Mouse (Mus musculus) hindbrain, embryonic 14.5 days (tissue): ENCODE measurements around the gene Suclg2. TPM values are rescaled to one million over a fixed set of nuclear protein-coding genes. Genes with fewer than 3 reads are reported as not detected.
"Not testable (repeated sequence)": the region's sequence is repeated elsewhere in the genome, so short reads cannot be mapped to it uniquely, and the experiment has no call there.

ENCODE experiments used
- ATAC-seq: fragments of 200-750 bp; cut with Nextera tagmentation; 2 replicates; pipeline ENCODE4 v1.8.0; 2017; ENCODE audit warnings: moderate number of reproducible peaks, mild to moderate bottlenecking, moderate TSS enrichment, moderate library complexity; ENCODE audit not compliant: low FRiP score
- DNase-seq: peaks from one replicate; pipeline ENCODE4 v3.0.0-alpha.2; 2015; ENCODE audit warnings: low spot score
- H3K27ac ChIP-seq: fragments of 300-500 bp; sonication (generic); 2 replicates; pipeline ENCODE4 v1.5.1; 2014; ENCODE audit warnings: mild to moderate bottlenecking, moderate library complexity
- H3K27me3 ChIP-seq: fragments of 300-500 bp; sonication (generic); 2 replicates; pipeline ENCODE4 v1.6.1; 2014; ENCODE audit warnings: mild to moderate bottlenecking, low read length, mixed read lengths; ENCODE audit not compliant: control insufficient read depth, insufficient read depth
- H3K36me3 ChIP-seq: fragments of 300-500 bp; sonication (generic); replicated peaks from 2 replicates; pipeline ENCODE4 v1.6.1; 2014; ENCODE audit not compliant: control insufficient read depth, insufficient read depth
- H3K4me1 ChIP-seq: fragments of 300-500 bp; sonication (generic); replicated peaks from 2 replicates; pipeline ENCODE4 v1.6.1; 2014; ENCODE audit warnings: antibody characterized with exemption, low read length, mixed read lengths; ENCODE audit not compliant: control insufficient read depth, insufficient read depth
- H3K4me2 ChIP-seq: fragments of 300-500 bp; sonication (generic); replicated peaks from 2 replicates; pipeline ENCODE4 v1.6.1; 2014; ENCODE audit warnings: mild to moderate bottlenecking, moderate library complexity
- H3K4me3 ChIP-seq: fragments of 300-500 bp; sonication (generic); replicated peaks from 2 replicates; pipeline ENCODE4 v1.5.1; 2014; ENCODE audit warnings: mild to moderate bottlenecking, low read length
- H3K9ac ChIP-seq: fragments of 300-500 bp; sonication (generic); 2 replicates; pipeline ENCODE4 v1.6.1; 2014
- H3K9me3 ChIP-seq: fragments of 300-500 bp; sonication (generic); 2 replicates; pipeline ENCODE4 v1.6.1; 2016; ENCODE audit warnings: low read length; ENCODE audit not compliant: control insufficient read depth
- WGBS: fragments of 180-500 bp; shearing (Covaris S2); extraction: QIAGEN DNeasy Blood & Tissue Kit; methylation state at CpG from one replicate; pipeline ENCODE4 v1.1.7; 2014; 5-methylcytosine and 5-hydroxymethylcytosine counted together
- polyA plus RNA-seq: library from polyadenylated mRNA; unstranded; fragments of >200 nt; fragmentation: Nextera tagmentation; extraction: Ambion mirVana; gene quantifications from 2 replicates; pipeline ENCODE4 v1.2.1, GENCODE M21; 2014

The Suclg2 gene
- polyA plus RNA-seq, 1 experiment from 2014 or later = 17.0 TPM

DNA sequence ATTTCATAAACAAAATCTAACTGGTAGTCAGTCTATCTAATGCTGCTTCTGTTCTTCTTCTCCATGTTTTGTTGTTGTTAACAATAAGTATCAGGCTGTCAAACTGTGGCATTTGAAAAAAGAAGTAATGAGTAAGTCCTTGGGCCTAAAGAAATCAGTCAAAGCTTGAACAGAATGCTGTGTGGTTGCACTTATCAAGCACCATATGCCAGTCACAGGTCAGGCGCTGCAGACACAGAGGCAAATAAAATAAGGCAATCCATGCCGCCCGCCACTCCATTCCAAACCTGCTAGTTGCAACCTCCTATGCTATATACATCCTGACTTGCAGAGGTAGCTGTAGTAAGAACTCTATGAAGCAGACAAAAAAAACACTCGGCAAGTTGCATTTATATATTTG lies 100.2 kb downstream of the Suclg2 start:
- 90% methylated on average over 4 of the region's 4 CpGs for WGBS
- ATAC-seq = no peak
- H3K27me3 ChIP-seq = no peaks in the 10 kb centered on the region
- no peak overlapping the region for H3K4me2 ChIP-seq
- DNase-seq = no peak
- H3K9me3 ChIP-seq = no peaks in the 10 kb centered on the region
- H3K4me3 ChIP-seq = no peak overlapping the region
- no peak overlapping the region for H3K27ac ChIP-seq
- no peaks in the 10 kb centered on the region for H3K36me3 ChIP-seq
- peaks cover 5% of the 10 kb centered on the region; the same call in 1 of the 2 replicates for H3K4me1 ChIP-seq
- H3K9ac ChIP-seq = no peak overlapping the region

GRCm38 (mm10) chr6:95613228-95613627 lies 105.4 kb downstream of the Suclg2 start:
- no peak for DNase-seq
- Histone ChIP-seq H3K9me3 (no peaks in the 10 kb centered on the region), H3K27ac (no peak overlapping the region)

DNA sequence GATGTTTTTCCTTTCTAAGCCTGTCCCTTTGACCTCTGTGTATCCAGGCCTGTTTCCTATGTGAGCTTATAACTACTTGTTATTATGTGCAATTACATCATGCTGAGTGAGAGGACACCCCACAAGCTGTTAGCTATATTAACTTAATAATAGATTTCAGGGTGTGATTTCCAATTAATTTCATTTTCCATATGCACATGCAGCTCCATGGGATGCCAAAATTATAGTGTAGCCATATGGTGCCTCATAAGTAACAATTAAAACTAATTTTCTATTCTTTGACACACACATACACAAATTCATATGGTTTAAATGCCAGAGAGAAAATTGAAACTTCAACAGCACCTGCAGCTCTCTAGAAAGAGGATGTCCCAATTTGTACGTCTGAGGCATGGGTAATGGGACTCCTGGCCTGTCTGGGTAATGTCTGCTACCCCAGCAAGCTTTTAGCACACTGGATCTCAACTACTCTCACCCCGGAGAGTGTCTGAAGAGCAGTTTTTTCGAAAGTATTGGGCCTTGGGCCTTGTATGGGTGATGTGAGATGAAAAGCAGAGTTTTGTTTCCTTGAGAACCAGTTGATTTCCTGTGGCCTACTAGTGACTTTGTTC lies 106.1 kb downstream of the Suclg2 start:
- ATAC-seq = no peak
- Histone ChIP-seq H3K27me3 (no peaks in the 10 kb centered on the region), H3K4me2 (no peak overlapping the region), H3K4me1 (no peaks in the 10 kb centered on the region), H3K27ac (no peak overlapping the region), H3K9ac (no peak overlapping the region), H3K36me3 (no peaks in the 10 kb centered on the region), H3K4me3 (no peak overlapping the region), H3K9me3 (no peaks in the 10 kb centered on the region)
- no peak for DNase-seq
- 70% methylated on average over 3 of the region's 3 CpGs for WGBS

More at GRCm38 (mm10) chr6:95613228-95613627, 105.4 kb downstream of the Suclg2 start:
- H3K9ac ChIP-seq = no peak overlapping the region
- no peak overlapping the region for H3K4me3 ChIP-seq
- ATAC-seq = no peak
- H3K36me3 ChIP-seq = no peaks in the 10 kb centered on the region
- H3K27me3 ChIP-seq = no peaks in the 10 kb centered on the region
- 84% methylated on average over 3 of the region's 3 CpGs for WGBS
- H3K4me1 ChIP-seq = no peaks in the 10 kb centered on the region
- H3K4me2 ChIP-seq = no peak overlapping the region

DNA sequence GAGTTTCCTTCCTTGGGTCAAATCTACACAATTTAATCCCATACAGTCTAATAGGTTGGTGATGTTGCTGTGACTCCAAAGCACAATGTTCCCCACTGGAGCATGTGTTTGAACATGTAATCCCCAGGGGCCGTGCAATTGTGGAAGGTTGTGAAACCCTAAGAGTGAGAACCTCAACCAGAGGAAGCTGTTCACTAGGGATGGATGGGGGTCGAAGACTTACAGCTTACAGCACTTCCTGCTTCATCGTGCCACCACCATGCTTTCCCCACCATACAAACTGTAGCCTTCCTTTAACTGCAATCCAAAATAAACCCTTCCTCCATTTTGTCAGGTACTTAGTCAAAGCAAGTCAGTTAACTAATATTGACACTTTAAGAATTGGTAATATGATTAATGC lies 107.5 kb downstream of the Suclg2 start:
- no peaks in the 10 kb centered on the region for H3K4me1 ChIP-seq
- ATAC-seq (no peak), DNase-seq (no peak)
- H3K27me3 ChIP-seq = no peaks in the 10 kb centered on the region
- no peak overlapping the region for H3K27ac ChIP-seq
- no peak overlapping the region for H3K4me3 ChIP-seq
- 91% methylated on average over 3 of the region's 3 CpGs for WGBS
- H3K4me2 ChIP-seq = no peak overlapping the region
- no peaks in the 10 kb centered on the region for H3K9me3 ChIP-seq
- no peaks in the 10 kb centered on the region for H3K36me3 ChIP-seq
- H3K9ac ChIP-seq = no peak overlapping the region

DNA sequence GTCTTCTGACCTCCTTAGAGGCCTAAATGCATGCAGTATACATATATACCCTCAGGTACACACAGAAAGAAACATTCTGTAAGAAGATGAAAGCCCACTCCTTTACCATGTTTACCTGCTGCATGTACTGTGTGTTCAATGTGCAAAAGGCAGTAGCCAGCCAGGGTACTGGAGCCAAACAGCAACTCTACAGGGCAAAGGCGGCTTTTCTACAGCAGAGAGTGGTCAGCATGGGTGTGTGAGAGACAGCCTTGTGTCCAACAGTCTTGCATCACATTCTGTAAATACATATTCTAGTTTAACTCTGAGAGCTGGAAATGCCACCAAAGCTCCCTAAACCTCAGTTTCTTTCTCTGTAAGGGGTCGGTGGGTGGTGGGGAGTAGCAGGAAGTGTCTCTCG lies 110.5 kb downstream of the Suclg2 start:
- no peaks in the 10 kb centered on the region for H3K9me3 ChIP-seq
- H3K36me3 ChIP-seq = no peaks in the 10 kb centered on the region
- DNase-seq = no peak
- no peak for ATAC-seq
- H3K4me1 ChIP-seq = no peaks in the 10 kb centered on the region
- no peak overlapping the region for H3K27ac ChIP-seq
- H3K9ac ChIP-seq = no peak overlapping the region
- no peak overlapping the region for H3K4me2 ChIP-seq
- WGBS = 96% methylated on average over 3 of the region's 3 CpGs
- no peak overlapping the region for H3K4me3 ChIP-seq
- no peaks in the 10 kb centered on the region for H3K27me3 ChIP-seq

DNA sequence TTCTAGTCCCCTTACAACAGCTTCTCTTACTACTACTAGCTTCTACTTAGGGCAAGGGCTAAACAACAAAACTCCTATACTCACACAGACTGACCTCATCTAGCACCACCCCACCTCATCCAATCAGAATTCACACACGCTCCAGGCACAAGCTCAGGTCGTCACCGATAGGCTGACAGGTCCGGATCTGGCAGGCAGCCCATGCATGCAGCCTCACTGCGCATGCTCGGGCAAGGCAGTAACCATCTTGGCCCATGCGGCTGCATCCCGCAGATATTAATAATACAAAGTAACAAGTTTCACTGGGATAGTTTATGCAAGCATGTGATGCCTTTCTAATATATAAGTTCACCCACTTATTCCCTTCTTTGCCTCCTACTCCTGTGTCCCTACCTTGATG lies 117.9 kb downstream of the Suclg2 start:
- H3K27me3 ChIP-seq, DNase-seq, H3K36me3 ChIP-seq, H3K4me3 ChIP-seq, ATAC-seq, H3K4me2 ChIP-seq, H3K27ac ChIP-seq, H3K4me1 ChIP-seq, H3K9me3 ChIP-seq, H3K9ac ChIP-seq: not testable (repeated sequence)
- 93% methylated on average over 8 of the region's 8 CpGs for WGBS

DNA sequence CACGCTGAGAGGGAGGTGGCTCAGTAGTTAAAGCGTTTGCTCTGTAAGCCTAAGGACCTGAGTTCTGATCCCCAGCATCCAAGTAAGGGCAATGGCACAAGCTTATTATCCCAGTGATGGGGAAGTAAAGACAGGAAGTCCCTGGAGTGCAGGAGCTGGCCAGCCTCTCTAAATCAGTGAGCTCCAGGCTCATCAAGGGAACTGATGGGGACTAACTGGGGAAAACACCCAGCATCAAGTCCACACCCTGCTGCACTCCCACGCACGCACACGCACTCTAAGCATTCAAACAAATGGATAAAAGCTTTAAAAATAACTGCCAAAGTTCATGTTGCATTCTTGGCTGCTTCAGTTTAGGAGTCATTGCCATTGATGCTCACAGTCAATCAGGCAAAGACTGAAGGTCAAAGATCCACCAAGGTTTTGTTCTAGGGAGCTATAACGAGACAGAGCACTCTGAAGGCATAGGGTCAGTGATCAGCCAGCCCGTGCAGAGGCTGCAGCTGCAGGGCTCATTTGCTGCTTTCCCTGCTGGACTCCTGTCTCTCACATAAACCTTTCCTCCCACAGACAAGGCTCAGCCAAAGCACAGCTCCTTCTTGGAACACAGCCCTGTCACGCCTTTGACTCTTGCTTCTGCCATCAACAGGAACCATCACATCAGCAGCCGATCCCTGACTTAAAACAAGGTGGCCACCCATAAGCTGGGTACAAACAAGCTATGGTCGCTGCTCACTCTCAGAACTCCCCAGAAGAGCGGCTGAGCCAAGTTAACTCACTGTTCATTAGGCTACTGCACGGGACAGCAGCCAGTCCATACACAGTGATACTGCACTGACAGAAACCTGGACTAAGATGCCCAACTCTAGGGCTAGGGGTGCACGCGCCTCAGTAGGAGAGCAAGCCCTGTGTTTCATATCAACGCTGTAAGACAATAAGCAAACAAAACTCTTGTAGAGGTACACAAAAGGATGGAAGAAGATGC lies 121.5 kb downstream of the Suclg2 start:
- no peak overlapping the region for H3K9ac ChIP-seq
- 74% methylated on average over 15 of the region's 15 CpGs for WGBS
- no peaks in the 10 kb centered on the region for H3K27me3 ChIP-seq
- H3K36me3 ChIP-seq = no peaks in the 10 kb centered on the region
- no peak overlapping the region for H3K4me2 ChIP-seq
- no peak for ATAC-seq
- no peak overlapping the region for H3K4me3 ChIP-seq
- no peak for DNase-seq
- H3K9me3 ChIP-seq = no peaks in the 10 kb centered on the region
- H3K4me1 ChIP-seq = no peaks in the 10 kb centered on the region
- no peak overlapping the region for H3K27ac ChIP-seq

GRCm38 (mm10) chr6:95595852-95596251 lies 122.7 kb downstream of the Suclg2 start:
- 78% methylated on average over 2 of the region's 2 CpGs for WGBS
- Histone ChIP-seq H3K27ac (no peak overlapping the region), H3K36me3 (no peaks in the 10 kb centered on the region), H3K27me3 (no peaks in the 10 kb centered on the region), H3K9ac (no peak overlapping the region), H3K4me1 (no peaks in the 10 kb centered on the region), H3K4me2 (no peak overlapping the region), H3K9me3 (no peaks in the 10 kb centered on the region), H3K4me3 (no peak overlapping the region)
- DNase-seq = no peak
- no peak for ATAC-seq

GRCm38 (mm10) chr6:95594239-95594638 lies 124.4 kb downstream of the Suclg2 start:
- DNase-seq (no peak), ATAC-seq (no peak)
- no peaks in the 10 kb centered on the region for H3K4me1 ChIP-seq
- no peak overlapping the region for H3K4me2 ChIP-seq
- H3K9me3 ChIP-seq = no peaks in the 10 kb centered on the region
- H3K27me3 ChIP-seq = no peaks in the 10 kb centered on the region
- H3K27ac ChIP-seq = no peak overlapping the region
- H3K4me3 ChIP-seq = no peak overlapping the region
- H3K9ac ChIP-seq = no peak overlapping the region
- WGBS = 75% methylated on average over 4 of the region's 4 CpGs
- no peaks in the 10 kb centered on the region for H3K36me3 ChIP-seq
